Mouse (Mus musculus): ENCODE results near the gene Pds5b. TPM values are rescaled to one million over a fixed set of nuclear protein-coding genes. Genes with fewer than 3 reads are reported as not detected.
"Not testable (repeated sequence)": the region's sequence is repeated elsewhere in the genome, so short reads cannot be mapped to it uniquely, and the experiment has no call there.

Pds5b gene
- polyA plus RNA-seq, 1 experiment from 2014 or later = 6.7 TPM

DNA sequence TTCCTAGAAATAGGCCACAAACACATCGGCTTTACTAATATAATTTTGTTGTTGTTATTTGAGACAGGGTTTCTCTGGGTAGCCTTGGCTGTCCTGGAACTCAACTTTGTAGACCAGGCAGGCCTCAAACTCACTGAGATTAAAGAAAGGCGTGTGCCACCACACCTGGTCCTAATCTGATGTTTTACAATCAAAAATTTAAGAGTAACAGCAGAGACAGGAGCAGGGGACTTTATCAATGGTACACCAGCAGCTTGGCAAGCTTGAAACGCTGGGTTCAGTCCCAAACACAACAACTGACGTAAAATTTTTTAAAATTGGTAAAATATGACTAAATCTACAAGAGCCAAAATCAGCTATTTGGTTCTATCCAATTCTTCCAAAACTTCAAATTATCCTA lies 28.6 kb upstream of the Pds5b start:
- H3K36me3 ChIP-seq (ENCODE audit: control insufficient read depth, insufficient read depth) = peaks cover 53% of the 10 kb centered on the region
- no peak for ATAC-seq
- no peak overlapping the region for H3K4me3 ChIP-seq (ENCODE audit: low read depth, low read length)
- WGBS = 86% methylated on average over 4 of the region's 4 CpGs
- no peaks in the 10 kb centered on the region for H3K27me3 ChIP-seq (replicated peaks; ENCODE audit: control insufficient read depth, insufficient read depth, low read length)
- no peak overlapping the region for H3K4me2 ChIP-seq (replicated peaks; ENCODE audit: low read depth)
- TF ChIP-seq CTCF (IDR thresholded peaks at IDR 0.05; ENCODE audit: low read depth) = no peak
- H3K9me3 ChIP-seq (ENCODE audit: control insufficient read depth) = no peaks in the 10 kb centered on the region
- no peaks in the 10 kb centered on the region for H3K4me1 ChIP-seq (replicated peaks; ENCODE audit: control insufficient read depth, insufficient read depth, low read length)
- H3K27ac ChIP-seq (ENCODE audit: low read depth, low read length) = no peak overlapping the region
- H3K9ac ChIP-seq (ENCODE audit: low read depth, low read length) = no peak overlapping the region

GRCm38 (mm10) chr5:150652578-150652977 lies 21.0 kb upstream of the Pds5b start:
- TF ChIP-seq CTCF (IDR thresholded peaks at IDR 0.05; ENCODE audit: low read depth) = 0 out of 2 replicates have a peak, but pooled peaks have one; percentile 4
- no peaks in the 10 kb centered on the region for H3K4me1 ChIP-seq (replicated peaks; ENCODE audit: control insufficient read depth, insufficient read depth, low read length)
- no peak overlapping the region for H3K4me3 ChIP-seq (ENCODE audit: low read depth, low read length)
- H3K27me3 ChIP-seq (replicated peaks; ENCODE audit: control insufficient read depth, insufficient read depth, low read length) = no peaks in the 10 kb centered on the region
- H3K4me2 ChIP-seq (replicated peaks; ENCODE audit: low read depth) = no peak overlapping the region
- no peak overlapping the region for H3K9ac ChIP-seq (ENCODE audit: low read depth, low read length)
- H3K27ac ChIP-seq (ENCODE audit: low read depth, low read length) = no peak overlapping the region
- peaks cover 16% of the 10 kb centered on the region for H3K36me3 ChIP-seq (ENCODE audit: control insufficient read depth, insufficient read depth)
- no peak for ATAC-seq
- no peaks in the 10 kb centered on the region for H3K9me3 ChIP-seq (ENCODE audit: control insufficient read depth)
- WGBS = 85% methylated on average over 2 of the region's 2 CpGs

- no peak for ATAC-seq
- no peak overlapping the region for H3K4me2 ChIP-seq (replicated peaks; ENCODE audit: low read depth)
- no peak overlapping the region for H3K4me3 ChIP-seq (ENCODE audit: low read depth, low read length)
- no peak for TF ChIP-seq CTCF (IDR thresholded peaks at IDR 0.05; ENCODE audit: low read depth)
- no peak overlapping the region for H3K27ac ChIP-seq (ENCODE audit: low read depth, low read length)
- no peaks in the 10 kb centered on the region for H3K4me1 ChIP-seq (replicated peaks; ENCODE audit: control insufficient read depth, insufficient read depth, low read length)
- no peaks in the 10 kb centered on the region for H3K9me3 ChIP-seq (ENCODE audit: control insufficient read depth)
- no peaks in the 10 kb centered on the region for H3K27me3 ChIP-seq (replicated peaks; ENCODE audit: control insufficient read depth, insufficient read depth, low read length)
- 0 out of 2 replicates have a peak, but pooled peaks cover 4% of the 10 kb centered on the region for H3K36me3 ChIP-seq (ENCODE audit: control insufficient read depth, insufficient read depth)
- H3K9ac ChIP-seq (ENCODE audit: low read depth, low read length) = no peak overlapping the region
These were observed 19.0 kb upstream of the Pds5b start for GRCm38 (mm10) chr5:150654548-150654947.

DNA sequence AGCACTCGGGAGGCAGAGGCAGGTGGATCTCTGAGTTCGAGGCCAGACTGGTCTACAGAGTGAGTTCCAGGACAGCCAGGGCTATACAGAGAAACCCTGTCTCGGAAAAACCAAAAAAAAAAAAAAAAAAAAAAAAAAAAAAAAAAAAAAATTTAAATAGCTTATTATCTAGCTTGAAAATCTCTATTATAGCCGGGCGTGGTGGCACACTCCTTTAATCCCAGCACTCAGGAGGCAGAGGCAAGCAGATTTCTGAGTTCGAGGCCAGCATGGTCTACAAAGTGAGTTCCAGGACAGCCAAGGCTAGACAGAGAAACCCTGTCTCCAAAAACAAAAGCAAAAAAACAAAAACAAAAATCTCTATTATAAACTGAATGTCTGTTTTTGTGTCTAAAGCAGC lies 14.1 kb upstream of the Pds5b start:
- not testable (repeated sequence) for H3K4me2 ChIP-seq (replicated peaks; ENCODE audit: low read depth); H3K9me3 ChIP-seq (ENCODE audit: control insufficient read depth); H3K27ac ChIP-seq (ENCODE audit: low read depth, low read length); H3K4me1 ChIP-seq (replicated peaks; ENCODE audit: control insufficient read depth, insufficient read depth, low read length); H3K9ac ChIP-seq (ENCODE audit: low read depth, low read length); H3K4me3 ChIP-seq (ENCODE audit: low read depth, low read length); ATAC-seq; H3K27me3 ChIP-seq (replicated peaks; ENCODE audit: control insufficient read depth, insufficient read depth, low read length)
- peaks cover 11% of the 10 kb centered on the region; the same call in 1 of the 2 replicates for H3K36me3 ChIP-seq (ENCODE audit: control insufficient read depth, insufficient read depth)
- 88% methylated on average over 6 of the region's 6 CpGs for WGBS

DNA sequence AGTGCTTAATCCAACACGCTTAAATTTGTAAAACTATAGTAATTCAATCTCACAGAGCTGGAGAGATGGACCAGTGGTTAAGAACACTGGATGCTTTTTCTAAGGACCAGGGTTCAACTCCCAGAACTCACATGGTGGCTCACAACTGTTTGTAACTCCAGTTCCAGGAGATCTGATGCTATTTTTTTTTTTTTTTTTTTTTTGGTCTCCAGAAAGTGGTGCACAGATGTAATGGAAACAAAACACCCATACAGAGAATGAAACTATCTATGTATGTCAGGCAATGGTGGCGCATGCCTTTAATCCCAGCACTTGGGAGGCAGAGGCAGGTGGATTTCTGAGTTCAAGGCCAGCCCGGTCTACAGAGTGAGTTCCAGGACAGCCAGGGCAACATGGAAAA lies 13.2 kb upstream of the Pds5b start:
- H3K9ac ChIP-seq (ENCODE audit: low read depth, low read length); H3K27ac ChIP-seq (ENCODE audit: low read depth, low read length); H3K4me1 ChIP-seq (replicated peaks; ENCODE audit: control insufficient read depth, insufficient read depth, low read length); H3K4me2 ChIP-seq (replicated peaks; ENCODE audit: low read depth); H3K27me3 ChIP-seq (replicated peaks; ENCODE audit: control insufficient read depth, insufficient read depth, low read length); ATAC-seq; H3K9me3 ChIP-seq (ENCODE audit: control insufficient read depth); H3K4me3 ChIP-seq (ENCODE audit: low read depth, low read length): not testable (repeated sequence)
- H3K36me3 ChIP-seq (ENCODE audit: control insufficient read depth, insufficient read depth) = peaks cover 11% of the 10 kb centered on the region; the same call in 1 of the 2 replicates
- 96% methylated on average over 3 of the region's 3 CpGs for WGBS

GRCm38 (mm10) chr5:150663926-150664325 lies 9.6 kb upstream of the Pds5b start:
- Histone ChIP-seq H3K4me2 (replicated peaks; ENCODE audit: low read depth) (peak overlapping the region; percentile 71), H3K36me3 (ENCODE audit: control insufficient read depth, insufficient read depth) (peaks cover 11% of the 10 kb centered on the region; the same call in 1 of the 2 replicates), H3K4me3 (ENCODE audit: low read depth, low read length) (0 out of 2 replicates have a peak overlapping the region, but pooled peaks have one; percentile 96)
- not testable (repeated sequence) for H3K9ac ChIP-seq (ENCODE audit: low read depth, low read length); H3K27me3 ChIP-seq (replicated peaks; ENCODE audit: control insufficient read depth, insufficient read depth, low read length); H3K27ac ChIP-seq (ENCODE audit: low read depth, low read length); ATAC-seq; H3K9me3 ChIP-seq (ENCODE audit: control insufficient read depth); H3K4me1 ChIP-seq (replicated peaks; ENCODE audit: control insufficient read depth, insufficient read depth, low read length)
- whole genome bisulfite sequencing = 40% methylated on average over 7 of the region's 7 CpGs

- 0 out of 2 replicates have a peak, but pooled peaks cover 2% of the 10 kb centered on the region for H3K4me1 ChIP-seq (replicated peaks; ENCODE audit: control insufficient read depth, insufficient read depth, low read length)
- no peaks in the 10 kb centered on the region for H3K27me3 ChIP-seq (replicated peaks; ENCODE audit: control insufficient read depth, insufficient read depth, low read length)
- ATAC-seq = no peak
- 1% methylated on average over 10 of the region's 10 CpGs for WGBS
- peak overlapping the region; percentile 96 for H3K4me3 ChIP-seq (ENCODE audit: low read depth, low read length)
- no peaks in the 10 kb centered on the region for H3K9me3 ChIP-seq (ENCODE audit: control insufficient read depth)
- H3K36me3 ChIP-seq (ENCODE audit: control insufficient read depth, insufficient read depth) = peaks cover 11% of the 10 kb centered on the region; the same call in 1 of the 2 replicates
- peak overlapping the region; percentile 98 for H3K27ac ChIP-seq (ENCODE audit: low read depth, low read length)
- peak overlapping the region; percentile 71 for H3K4me2 ChIP-seq (replicated peaks; ENCODE audit: low read depth)
- no peak for TF ChIP-seq CTCF (IDR thresholded peaks at IDR 0.05; ENCODE audit: low read depth)
- H3K9ac ChIP-seq (ENCODE audit: low read depth, low read length) = peak overlapping the region; percentile 97
These were observed 8.8 kb upstream of the Pds5b start for GRCm38 (mm10) chr5:150664794-150665131.
